Mouse (Mus musculus) bone marrow macrophage, adult 2 months (primary cell): Measurements from ENCODE around the gene Akap2.

Source experiments
- CTCF ChIP-seq: IDR thresholded peaks from 2 replicates; pipeline ENCODE4 v1.5.1; 2012; ENCODE audit warnings: low read depth, mild to moderate bottlenecking, low read length, moderate library complexity
- POLR2A ChIP-seq: IDR thresholded peaks from 2 replicates; pipeline ENCODE4 v1.6.1; 2012; ENCODE audit warnings: mild to moderate bottlenecking, low read depth, low read length, borderline replicate concordance

DNA sequence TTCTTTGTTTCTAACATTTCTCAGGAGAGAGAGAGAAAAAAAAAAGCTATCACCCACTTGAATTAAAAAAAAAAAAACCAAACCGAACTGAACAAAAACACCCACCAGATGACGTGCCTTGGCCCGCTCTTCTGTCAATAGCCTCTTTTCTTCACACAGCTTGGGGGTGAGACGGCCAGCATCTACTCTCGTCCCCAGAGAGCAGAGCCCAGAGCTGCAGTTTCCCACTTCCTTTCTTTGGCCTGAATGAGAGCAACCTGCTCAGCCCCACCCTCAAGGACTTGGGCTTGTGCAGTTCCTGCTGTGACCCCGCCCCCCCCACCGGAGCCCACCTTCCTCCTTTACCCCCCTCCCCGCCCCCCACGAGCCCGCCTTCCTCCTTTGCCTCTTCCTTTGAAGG is 150.0 kb downstream of the Akap2 start:
- TF ChIP-seq CTCF: no peak
- TF ChIP-seq POLR2A: no peak
